Mouse (Mus musculus): ENCODE results near the gene Myo18a. TPM values are rescaled to one million over a fixed set of nuclear protein-coding genes. Genes with fewer than 3 reads are reported as not detected.

The Myo18a gene
- total and polyA plus RNA-seq, 2 experiments from 2014 or later = 82.5 to 218 TPM

GRCm38 (mm10) chr11:77900696-77901095, 137.7 kb downstream of the Myo18a start:
- H3K27me3 ChIP-seq (ENCODE audit: control insufficient read depth, insufficient read depth, low read length) = peaks cover 4% of the 10 kb centered on the region; the same call in 1 of the 2 replicates
- H3K9me3 ChIP-seq (replicated peaks; ENCODE audit: control insufficient read depth, low read length) = no peaks in the 10 kb centered on the region
- H3K9ac ChIP-seq (replicated peaks; ENCODE audit: low read depth, low read length) = no peak overlapping the region
- no peak overlapping the region for H3K4me2 ChIP-seq (ENCODE audit: low read depth, low read length)
- 78% methylated on average over 4 of the region's 4 CpGs for WGBS
- H3K4me3 ChIP-seq (ENCODE audit: low read depth, low read length) = no peak overlapping the region
- no peak overlapping the region for H3K27ac ChIP-seq (ENCODE audit: low read depth)
- no peaks in the 10 kb centered on the region for H3K36me3 ChIP-seq (replicated peaks; ENCODE audit: control insufficient read depth, insufficient read depth, low read length)
- TF ChIP-seq CTCF (IDR thresholded peaks at IDR 0.05; ENCODE audit: low read depth) (no peak), EP300 (IDR thresholded peaks at IDR 0.05; ENCODE audit: low read depth) (no peak)
- no peak for DNase-seq (ENCODE audit: low spot score)
- no peak for ATAC-seq (ENCODE audit: insufficient read depth, low read depth)
- H3K4me1 ChIP-seq (ENCODE audit: control insufficient read depth, insufficient read depth) = no peaks in the 10 kb centered on the region; the same call in 1 of the 2 replicates

GRCm38 (mm10) chr11:77901366-77901765, 138.3 kb downstream of the Myo18a start:
- ATAC-seq (ENCODE audit: insufficient read depth, low read depth) (no peak), DNase-seq (ENCODE audit: low spot score) (no peak)
- WGBS = 68% methylated on average over 5 of the region's 5 CpGs
- Histone ChIP-seq H3K27me3 (ENCODE audit: control insufficient read depth, insufficient read depth, low read length) (peaks cover 4% of the 10 kb centered on the region; the same call in 1 of the 2 replicates), H3K27ac (ENCODE audit: low read depth) (no peak overlapping the region), H3K9me3 (replicated peaks; ENCODE audit: control insufficient read depth, low read length) (no peaks in the 10 kb centered on the region), H3K4me2 (ENCODE audit: low read depth, low read length) (no peak overlapping the region), H3K4me3 (ENCODE audit: low read depth, low read length) (no peak overlapping the region), H3K36me3 (replicated peaks; ENCODE audit: control insufficient read depth, insufficient read depth, low read length) (no peaks in the 10 kb centered on the region), H3K9ac (replicated peaks; ENCODE audit: low read depth, low read length) (no peak overlapping the region), H3K4me1 (ENCODE audit: control insufficient read depth, insufficient read depth) (no peaks in the 10 kb centered on the region; the same call in 1 of the 2 replicates)
- no peak for TF ChIP-seq CTCF (IDR thresholded peaks at IDR 0.05; ENCODE audit: low read depth)
- no peak for TF ChIP-seq EP300 (IDR thresholded peaks at IDR 0.05; ENCODE audit: low read depth)

- WGBS = 58% methylated on average over 8 of the region's 8 CpGs
- no peaks in the 10 kb centered on the region for H3K36me3 ChIP-seq (replicated peaks; ENCODE audit: control insufficient read depth, insufficient read depth, low read length)
- H3K4me1 ChIP-seq (ENCODE audit: control insufficient read depth, insufficient read depth) = no peaks in the 10 kb centered on the region
- no peak overlapping the region for H3K9ac ChIP-seq (replicated peaks; ENCODE audit: low read depth, low read length)
- DNase-seq (ENCODE audit: low spot score) (no peak), ATAC-seq (ENCODE audit: insufficient read depth, low read depth) (no peak)
- no peaks in the 10 kb centered on the region for H3K9me3 ChIP-seq (replicated peaks; ENCODE audit: control insufficient read depth, low read length)
- no peak overlapping the region for H3K4me3 ChIP-seq (ENCODE audit: low read depth, low read length)
- TF ChIP-seq EP300 (IDR thresholded peaks at IDR 0.05; ENCODE audit: low read depth) = no peak
- TF ChIP-seq CTCF (IDR thresholded peaks at IDR 0.05; ENCODE audit: low read depth) = no peak
- no peak overlapping the region for H3K27ac ChIP-seq (ENCODE audit: low read depth)
- peaks cover 6% of the 10 kb centered on the region; the same call in 1 of the 2 replicates for H3K27me3 ChIP-seq (ENCODE audit: control insufficient read depth, insufficient read depth, low read length)
- no peak overlapping the region for H3K4me2 ChIP-seq (ENCODE audit: low read depth, low read length)
Observed at GRCm38 (mm10) chr11:77901775-77902355, 138.8 kb downstream of the Myo18a start.

GRCm38 (mm10) chr11:77903761-77904160, 140.7 kb downstream of the Myo18a start:
- Histone ChIP-seq H3K9me3 (replicated peaks; ENCODE audit: control insufficient read depth, low read length) (no peaks in the 10 kb centered on the region), H3K4me1 (ENCODE audit: control insufficient read depth, insufficient read depth) (no peaks in the 10 kb centered on the region), H3K27ac (ENCODE audit: low read depth) (no peak overlapping the region), H3K27me3 (ENCODE audit: control insufficient read depth, insufficient read depth, low read length) (peaks cover 7% of the 10 kb centered on the region; the same call in 1 of the 2 replicates), H3K4me3 (ENCODE audit: low read depth, low read length) (no peak overlapping the region), H3K36me3 (replicated peaks; ENCODE audit: control insufficient read depth, insufficient read depth, low read length) (no peaks in the 10 kb centered on the region), H3K9ac (replicated peaks; ENCODE audit: low read depth, low read length) (no peak overlapping the region), H3K4me2 (ENCODE audit: low read depth, low read length) (no peak overlapping the region)
- TF ChIP-seq CTCF (IDR thresholded peaks at IDR 0.05; ENCODE audit: low read depth) (0 out of 2 replicates have a peak, but pooled peaks have one; percentile 13), EP300 (IDR thresholded peaks at IDR 0.05; ENCODE audit: low read depth) (no peak)
- 22% methylated on average over 3 of the region's 3 CpGs for WGBS
- ATAC-seq (ENCODE audit: insufficient read depth, low read depth) = no peak
- no peak for DNase-seq (ENCODE audit: low spot score)

- Histone ChIP-seq H3K9ac (replicated peaks; ENCODE audit: low read depth, low read length) (no peak overlapping the region), H3K4me1 (ENCODE audit: control insufficient read depth, insufficient read depth) (no peaks in the 10 kb centered on the region), H3K9me3 (replicated peaks; ENCODE audit: control insufficient read depth, low read length) (no peaks in the 10 kb centered on the region), H3K4me3 (ENCODE audit: low read depth, low read length) (no peak overlapping the region), H3K4me2 (ENCODE audit: low read depth, low read length) (no peak overlapping the region), H3K27ac (ENCODE audit: low read depth) (no peak overlapping the region), H3K27me3 (ENCODE audit: control insufficient read depth, insufficient read depth, low read length) (peaks cover 7% of the 10 kb centered on the region; the same call in 1 of the 2 replicates), H3K36me3 (replicated peaks; ENCODE audit: control insufficient read depth, insufficient read depth, low read length) (no peaks in the 10 kb centered on the region)
- ATAC-seq (ENCODE audit: insufficient read depth, low read depth) (no peak), DNase-seq (ENCODE audit: low spot score) (no peak)
- TF ChIP-seq CTCF (IDR thresholded peaks at IDR 0.05; ENCODE audit: low read depth) (no peak), EP300 (IDR thresholded peaks at IDR 0.05; ENCODE audit: low read depth) (no peak)
- WGBS = 50% methylated on average over 1 of the region's 1 CpGs
Observed at GRCm38 (mm10) chr11:77904707-77905106, 141.7 kb downstream of the Myo18a start.

All from heart, postnatal 0 days (tissue).